Mouse (Mus musculus) hindlimb bud, embryonic 11.5 days (tissue): ENCODE measurements around the gene Ssty2.
"Not testable (repeated sequence)": the region's sequence is repeated elsewhere in the genome, so short reads cannot be mapped to it uniquely, and the experiment has no call there.

ENCODE experiments used
- DNase-seq: peaks from one replicate; pipeline ENCODE4 v3.0.0-alpha.2; 2012; ENCODE audit warnings: low read depth, low spot score; ENCODE audit errors: extremely low spot score

Ssty2 gene

DNA sequence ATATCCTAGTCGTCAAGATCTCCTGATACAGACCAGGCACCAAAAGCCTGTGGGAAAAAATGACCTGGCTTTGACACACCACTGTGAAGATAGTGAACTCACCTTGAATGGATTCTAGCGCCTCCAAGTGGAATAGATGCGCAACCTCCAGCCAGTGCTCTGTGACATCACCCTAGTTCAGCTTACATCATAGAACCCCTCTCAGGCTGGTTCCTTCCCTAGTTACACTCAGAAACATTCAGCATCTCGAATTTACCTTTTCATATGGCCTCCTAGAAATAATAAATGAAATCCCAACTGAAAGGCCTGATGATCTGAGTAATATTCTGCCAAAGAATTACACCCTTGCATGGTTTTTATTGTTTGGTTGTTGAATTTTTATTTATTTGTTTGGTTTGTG lies at the start of gene Ssty2:
Gene Ssty2 (minus strand): TSS at position 101 of the 400 bp plus-strand sequence.
- not testable (repeated sequence) for DNase-seq
